Mouse (Mus musculus): ENCODE measurements at regions not wholly inside any gene's neighbourhood (a gene's known extent, or its start where the extent isn't known, plus 50 kb on each side); places are given as distances from the start of the nearest gene placed in this dataset.

DNA sequence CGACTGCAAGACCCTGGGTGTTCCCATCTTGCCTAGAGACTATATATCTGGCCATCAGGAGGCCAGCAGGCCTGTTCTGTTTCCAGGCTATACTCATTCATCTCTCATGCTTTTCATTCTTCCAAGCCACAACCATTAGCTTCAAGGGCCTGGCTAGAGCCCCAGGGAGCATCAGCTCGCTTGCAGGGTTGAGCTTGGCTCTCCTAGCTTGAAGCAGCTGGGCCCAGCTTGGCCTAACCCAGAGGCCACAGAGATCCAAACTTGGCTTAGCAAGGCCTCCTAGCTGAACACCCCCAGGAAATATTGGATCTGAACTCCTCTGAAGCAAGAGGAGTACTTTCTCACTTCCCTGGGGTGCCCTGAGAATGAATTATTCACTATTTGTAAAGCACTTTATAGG, 50.3 kb upstream of the 3425401B19Rik start:
- DNase-seq = peak; percentile 52 to 58
- intact Hi-C loops (cut with DNase I) = no loop called here

Measured in heart, postnatal 36 days (tissue).